Mouse (Mus musculus): ENCODE measurements around the gene Snupn. TPM values are rescaled to one million over a fixed set of nuclear protein-coding genes. Genes with fewer than 3 reads are reported as not detected.
"Not testable (repeated sequence)": the region's sequence is repeated elsewhere in the genome, so short reads cannot be mapped to it uniquely, and the experiment has no call there.

The Snupn gene
- polyA plus RNA-seq, 1 experiment = 6.3 TPM

DNA sequence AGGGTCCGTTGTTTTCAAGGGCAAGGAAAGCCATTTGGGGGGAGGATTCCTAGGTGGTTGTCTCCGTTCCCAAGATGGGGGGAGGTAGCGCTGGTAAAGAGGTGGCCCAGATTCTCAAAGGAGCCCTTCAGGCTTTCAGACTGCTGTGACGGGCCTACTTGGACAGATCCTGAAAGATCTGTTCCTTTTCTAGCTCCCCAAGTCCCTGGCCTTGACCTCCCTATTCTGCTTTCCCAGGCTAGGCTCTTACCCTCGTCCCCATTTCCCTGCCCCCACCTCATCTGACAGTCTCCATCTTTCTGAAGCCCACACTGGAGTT, 45.3 kb downstream of the Snupn start:
- no peak for DNase-seq
- H3K27me3 ChIP-seq (ENCODE audit: control insufficient read depth, insufficient read depth, low read length) = no peaks in the 10 kb centered on the region
- WGBS = 8% methylated on average over 5 of the region's 5 CpGs
- H3K4me3 ChIP-seq (ENCODE audit: control insufficient read depth, insufficient read depth, low read length) = peak overlapping the region; percentile 57
- no peaks in the 10 kb centered on the region for H3K36me3 ChIP-seq (ENCODE audit: control insufficient read depth, insufficient read depth, low read length)
- peaks cover 6% of the 10 kb centered on the region for H3K4me1 ChIP-seq (replicated peaks; ENCODE audit: control insufficient read depth, insufficient read depth, low read length)
- no peak overlapping the region for H3K27ac ChIP-seq (ENCODE audit: control insufficient read depth, insufficient read depth, low read length)
- TF ChIP-seq CTCF (IDR thresholded peaks at IDR 0.05; ENCODE audit: borderline replicate concordance, control insufficient read depth, extremely low read depth, insufficient read depth, low read length, poor library complexity) (no peak), POLR2A (IDR thresholded peaks at IDR 0.05; ENCODE audit: control insufficient read depth, extremely low read depth, insufficient read depth, low read length, poor library complexity) (no peak)

DNA sequence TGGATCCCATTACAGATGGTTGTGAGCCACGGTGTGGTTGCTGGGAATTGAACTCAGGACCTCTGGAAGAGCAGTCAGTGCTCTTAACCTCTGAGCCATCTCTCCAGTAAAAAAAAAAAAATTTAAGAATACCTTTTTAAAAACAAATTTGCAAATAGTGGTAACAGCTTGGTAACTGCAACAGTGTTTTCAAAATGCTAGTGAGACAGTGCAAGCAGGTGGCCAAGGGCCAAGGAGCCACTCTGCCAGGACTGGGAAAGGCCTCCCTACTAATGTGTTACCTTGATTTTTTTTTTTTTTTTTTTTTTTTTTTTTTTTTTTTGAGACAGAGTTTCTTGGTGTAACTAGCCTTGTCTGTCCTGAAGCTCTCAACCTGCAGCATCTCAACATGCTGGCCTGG, 46.5 kb downstream of the Snupn start:
- not testable (repeated sequence) for H3K27me3 ChIP-seq (ENCODE audit: control insufficient read depth, insufficient read depth, low read length); DNase-seq; H3K4me3 ChIP-seq (ENCODE audit: control insufficient read depth, insufficient read depth, low read length); H3K27ac ChIP-seq (ENCODE audit: control insufficient read depth, insufficient read depth, low read length); H3K36me3 ChIP-seq (ENCODE audit: control insufficient read depth, insufficient read depth, low read length); H3K4me1 ChIP-seq (replicated peaks; ENCODE audit: control insufficient read depth, insufficient read depth, low read length)
- WGBS = 94% methylated on average over 1 of the region's 1 CpGs

DNA sequence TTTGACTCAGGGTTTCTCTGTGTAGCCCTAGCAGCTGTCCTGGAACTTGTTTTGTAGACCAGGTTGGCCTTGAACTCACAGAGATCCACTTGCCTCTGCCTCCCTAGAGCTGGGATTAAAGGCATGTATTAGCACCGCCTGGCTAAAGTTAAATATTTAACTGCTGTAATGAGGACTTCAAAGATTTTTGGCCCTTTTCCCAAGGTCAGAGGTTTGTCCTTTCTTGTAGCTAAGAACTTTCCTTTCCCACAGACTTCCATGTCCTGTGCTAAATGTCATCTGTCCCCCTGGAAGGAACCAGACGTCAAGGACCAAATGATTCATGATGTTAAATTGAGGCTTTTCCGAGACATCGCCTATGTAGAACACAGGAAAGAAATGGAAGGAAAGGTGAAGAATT, 52.3 kb downstream of the Snupn start:
- H3K27me3 ChIP-seq (ENCODE audit: control insufficient read depth, insufficient read depth, low read length) = no peaks in the 10 kb centered on the region
- no peak for DNase-seq
- H3K4me3 ChIP-seq (ENCODE audit: control insufficient read depth, insufficient read depth, low read length) = no peak overlapping the region
- no peak for TF ChIP-seq CTCF (IDR thresholded peaks at IDR 0.05; ENCODE audit: borderline replicate concordance, control insufficient read depth, extremely low read depth, insufficient read depth, low read length, poor library complexity)
- TF ChIP-seq POLR2A (IDR thresholded peaks at IDR 0.05; ENCODE audit: control insufficient read depth, extremely low read depth, insufficient read depth, low read length, poor library complexity) = no peak
- no peaks in the 10 kb centered on the region for H3K36me3 ChIP-seq (ENCODE audit: control insufficient read depth, insufficient read depth, low read length)
- H3K4me1 ChIP-seq (replicated peaks; ENCODE audit: control insufficient read depth, insufficient read depth, low read length) = no peaks in the 10 kb centered on the region
- WGBS = 93% methylated on average over 4 of the region's 4 CpGs
- H3K27ac ChIP-seq (ENCODE audit: control insufficient read depth, insufficient read depth, low read length) = no peak overlapping the region

DNA sequence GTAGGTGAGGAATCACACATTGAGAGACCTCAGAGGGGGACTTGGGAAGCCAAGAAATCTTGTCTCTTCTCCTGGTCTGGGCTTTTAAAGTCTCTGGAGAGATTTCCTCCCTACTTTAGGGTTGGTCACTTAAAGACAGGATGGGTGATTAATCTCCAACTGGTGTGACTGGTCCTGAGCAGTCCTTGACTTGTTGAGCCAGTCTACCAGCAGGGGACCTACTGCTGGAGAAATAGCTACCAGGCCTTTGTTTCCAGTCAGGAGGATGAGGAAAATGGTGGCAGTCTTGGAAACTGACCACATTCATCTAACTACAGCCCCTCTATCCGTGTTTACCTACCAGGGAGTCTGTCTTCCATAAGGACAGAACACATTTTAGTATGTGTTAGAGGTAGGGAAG, 61.7 kb downstream of the Snupn start:
- no peaks in the 10 kb centered on the region for H3K27me3 ChIP-seq (ENCODE audit: control insufficient read depth, insufficient read depth, low read length)
- no peak overlapping the region for H3K4me3 ChIP-seq (ENCODE audit: control insufficient read depth, insufficient read depth, low read length)
- H3K27ac ChIP-seq (ENCODE audit: control insufficient read depth, insufficient read depth, low read length) = no peak overlapping the region
- 92% methylated on average over 1 of the region's 1 CpGs for WGBS
- H3K36me3 ChIP-seq (ENCODE audit: control insufficient read depth, insufficient read depth, low read length) = no peaks in the 10 kb centered on the region
- no peak for DNase-seq
- H3K4me1 ChIP-seq (replicated peaks; ENCODE audit: control insufficient read depth, insufficient read depth, low read length) = no peaks in the 10 kb centered on the region
- no peak for TF ChIP-seq POLR2A (IDR thresholded peaks at IDR 0.05; ENCODE audit: control insufficient read depth, extremely low read depth, insufficient read depth, low read length, poor library complexity)
- TF ChIP-seq CTCF (IDR thresholded peaks at IDR 0.05; ENCODE audit: borderline replicate concordance, control insufficient read depth, extremely low read depth, insufficient read depth, low read length, poor library complexity) = no peak

DNA sequence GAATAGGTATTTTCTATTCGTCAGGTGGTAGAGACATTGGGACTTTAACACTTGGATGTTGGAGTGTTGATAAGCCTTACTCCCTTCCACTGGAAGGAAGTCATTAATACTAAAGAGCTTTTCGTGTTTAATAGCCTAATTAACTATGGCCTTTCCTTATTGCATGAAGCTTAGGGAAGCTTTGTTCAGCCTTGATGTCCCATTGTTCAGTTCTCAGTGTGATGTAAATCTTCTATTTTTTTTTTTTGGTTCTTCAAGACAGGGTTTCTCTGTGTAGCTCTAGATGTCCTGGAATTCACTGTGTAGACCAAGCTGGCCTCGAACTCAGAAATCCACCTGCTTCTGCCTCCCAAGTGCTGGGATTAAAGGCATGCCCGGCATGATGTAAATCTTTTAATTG, 62.2 kb downstream of the Snupn start:
- no peak for TF ChIP-seq POLR2A (IDR thresholded peaks at IDR 0.05; ENCODE audit: control insufficient read depth, extremely low read depth, insufficient read depth, low read length, poor library complexity)
- no peak for TF ChIP-seq CTCF (IDR thresholded peaks at IDR 0.05; ENCODE audit: borderline replicate concordance, control insufficient read depth, extremely low read depth, insufficient read depth, low read length, poor library complexity)
- Histone ChIP-seq H3K36me3 (ENCODE audit: control insufficient read depth, insufficient read depth, low read length) (no peaks in the 10 kb centered on the region), H3K4me3 (ENCODE audit: control insufficient read depth, insufficient read depth, low read length) (no peak overlapping the region), H3K27me3 (ENCODE audit: control insufficient read depth, insufficient read depth, low read length) (no peaks in the 10 kb centered on the region), H3K27ac (ENCODE audit: control insufficient read depth, insufficient read depth, low read length) (no peak overlapping the region), H3K4me1 (replicated peaks; ENCODE audit: control insufficient read depth, insufficient read depth, low read length) (no peaks in the 10 kb centered on the region)
- 96% methylated on average over 4 of the region's 4 CpGs for WGBS
- DNase-seq = no peak

DNA sequence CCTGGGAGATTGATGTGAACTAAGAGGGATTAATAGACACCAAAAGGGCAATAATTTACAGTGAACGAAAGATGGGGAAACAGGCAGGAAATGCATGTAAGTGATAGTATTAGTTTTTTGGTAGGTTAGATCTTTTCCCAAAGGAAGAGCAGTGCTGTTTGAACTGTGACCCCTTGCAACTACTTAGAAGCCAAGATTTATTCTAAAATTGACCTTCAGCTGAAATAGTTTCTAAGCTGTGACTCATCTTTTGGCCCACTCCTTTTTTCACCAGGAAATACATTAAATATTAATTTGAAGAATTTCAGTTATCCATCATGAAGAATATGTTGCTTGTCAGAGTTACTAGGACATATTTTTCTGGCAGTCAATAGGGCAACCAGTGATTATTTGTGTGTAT, 63.1 kb downstream of the Snupn start:
- 96% methylated on average over 1 of the region's 1 CpGs for WGBS
- DNase-seq = no peak
- no peak overlapping the region for H3K4me3 ChIP-seq (ENCODE audit: control insufficient read depth, insufficient read depth, low read length)
- TF ChIP-seq CTCF (IDR thresholded peaks at IDR 0.05; ENCODE audit: borderline replicate concordance, control insufficient read depth, extremely low read depth, insufficient read depth, low read length, poor library complexity) (no peak), POLR2A (IDR thresholded peaks at IDR 0.05; ENCODE audit: control insufficient read depth, extremely low read depth, insufficient read depth, low read length, poor library complexity) (no peak)
- no peaks in the 10 kb centered on the region for H3K4me1 ChIP-seq (replicated peaks; ENCODE audit: control insufficient read depth, insufficient read depth, low read length)
- H3K27ac ChIP-seq (ENCODE audit: control insufficient read depth, insufficient read depth, low read length) = no peak overlapping the region
- no peaks in the 10 kb centered on the region for H3K27me3 ChIP-seq (ENCODE audit: control insufficient read depth, insufficient read depth, low read length)
- no peaks in the 10 kb centered on the region for H3K36me3 ChIP-seq (ENCODE audit: control insufficient read depth, insufficient read depth, low read length)

DNA sequence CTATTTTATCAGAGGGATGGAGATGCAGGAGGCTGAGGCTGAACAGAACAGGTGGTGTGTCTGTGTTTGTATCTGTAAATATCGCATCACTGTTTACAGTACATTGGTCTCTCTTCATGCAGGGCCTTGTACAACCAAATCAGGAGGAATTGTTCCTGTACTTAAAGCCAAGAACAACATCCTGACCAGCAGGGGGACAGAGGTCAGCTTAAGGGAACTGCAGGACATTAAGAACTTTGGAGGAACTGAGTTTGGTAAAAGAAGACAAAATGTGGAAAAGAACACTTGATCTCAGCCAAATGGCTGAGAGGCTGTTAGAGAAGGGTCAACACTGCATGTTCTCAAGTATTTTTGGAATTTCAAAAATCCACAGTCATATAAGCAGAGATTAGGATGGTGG, 64.1 kb downstream of the Snupn start:
- Histone ChIP-seq H3K4me3 (ENCODE audit: control insufficient read depth, insufficient read depth, low read length) (no peak overlapping the region), H3K27me3 (ENCODE audit: control insufficient read depth, insufficient read depth, low read length) (no peaks in the 10 kb centered on the region), H3K4me1 (replicated peaks; ENCODE audit: control insufficient read depth, insufficient read depth, low read length) (no peaks in the 10 kb centered on the region), H3K27ac (ENCODE audit: control insufficient read depth, insufficient read depth, low read length) (no peak overlapping the region), H3K36me3 (ENCODE audit: control insufficient read depth, insufficient read depth, low read length) (no peaks in the 10 kb centered on the region)
- TF ChIP-seq POLR2A (IDR thresholded peaks at IDR 0.05; ENCODE audit: control insufficient read depth, extremely low read depth, insufficient read depth, low read length, poor library complexity) (no peak), CTCF (IDR thresholded peaks at IDR 0.05; ENCODE audit: borderline replicate concordance, control insufficient read depth, extremely low read depth, insufficient read depth, low read length, poor library complexity) (no peak)
- DNase-seq = no peak
- 97% methylated on average over 1 of the region's 1 CpGs for WGBS
